Mouse (Mus musculus) liver, embryonic 14.5 days (tissue): Measurements from ENCODE around the gene Coq8b.

Experiments
- CTCF ChIP-seq: IDR thresholded peaks from 2 replicates; pipeline ENCODE4 v1.5.1; 2016; ENCODE audit warnings: antibody characterized with exemption, low read depth, control low read depth
- EP300 ChIP-seq: IDR thresholded peaks from 2 replicates; pipeline ENCODE4 v1.6.1; 2016; ENCODE audit warnings: antibody characterized with exemption, low read depth

DNA sequence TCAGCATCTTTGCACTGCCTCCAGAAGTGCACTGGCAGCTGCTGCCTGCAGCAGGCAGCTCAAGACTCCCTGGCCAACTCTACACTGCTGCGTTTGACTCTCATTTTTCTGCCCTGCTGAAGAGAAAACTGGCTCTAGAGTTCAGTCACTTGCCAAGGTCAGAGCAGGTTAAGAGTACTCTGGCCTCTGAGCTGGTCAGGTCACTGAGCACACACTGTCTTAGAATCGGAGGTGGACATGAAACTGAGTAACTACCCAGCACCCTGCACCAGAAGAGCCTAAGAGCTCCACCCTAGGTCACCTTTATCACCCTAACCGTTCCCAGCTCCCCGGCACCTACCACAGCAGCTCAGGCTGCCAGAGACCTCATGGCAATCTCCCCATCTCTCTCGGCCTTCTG lies 46.8 kb upstream of the Coq8b start:
- TF ChIP-seq CTCF: no peak
- TF ChIP-seq EP300: no peak
